8 mouse cellular contexts compared by ENCODE assay signal in the genomic region with DNA sequence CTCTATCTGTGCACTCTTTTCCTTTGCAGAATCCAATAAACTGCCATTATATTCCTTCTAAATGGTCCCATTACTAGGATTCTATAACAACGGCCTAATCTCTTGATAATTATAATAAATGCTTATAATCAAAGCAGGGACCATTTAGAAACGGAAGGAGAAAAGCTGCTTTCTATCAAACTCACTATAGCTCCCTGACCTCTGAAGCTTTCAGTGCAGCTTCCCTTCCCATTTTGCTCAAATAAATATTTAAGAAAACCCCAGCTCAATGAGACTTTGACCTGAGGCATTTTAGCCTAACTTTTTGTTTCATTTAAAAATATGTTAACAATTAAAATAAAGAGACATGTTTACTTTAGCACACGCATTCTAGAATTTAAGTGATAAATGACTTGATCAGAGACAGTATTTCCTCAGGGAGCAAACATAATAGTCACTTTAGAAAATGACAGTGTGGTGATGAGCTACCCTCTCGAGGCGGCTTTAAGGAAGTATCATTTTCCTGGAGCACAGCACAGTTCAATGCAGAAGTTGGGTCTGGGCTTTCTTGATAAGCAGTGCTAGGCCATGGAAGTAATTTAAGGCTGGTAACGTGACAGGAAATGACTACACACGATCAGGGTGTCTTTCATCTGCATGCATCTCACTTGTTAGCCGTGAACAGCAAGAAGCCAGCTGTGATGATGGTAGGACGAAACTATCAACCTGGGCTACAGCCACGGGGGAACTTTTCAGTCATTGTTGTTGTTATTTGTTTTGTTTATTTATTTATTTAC. TPM values are rescaled to one million over a fixed set of nuclear protein-coding genes. Genes with fewer than 3 reads are reported as not detected.
DNase-seq lines count a peak whose midpoint lies in the region; ATAC-seq lines count a peak whose summit lies in the region.
"Had no signal": no experiment of that assay in that cellular context is flagged by ENCODE, and none has a peak within 500 bp of the region (broad histone marks: within the 10 kb centered on the region; RNA-seq: fewer than 3 reads in every experiment).

No protein-coding gene starts in this region.

- 53% methylated on average over 10 of the region's 10 CpGs for WGBS in midbrain, embryonic 14.5 days
- 73% methylated on average over 10 of the region's 10 CpGs for WGBS in midbrain, embryonic 10.5 days
- WGBS in embryonic facial prominence, embryonic 10.5 days = 30% methylated on average over 10 of the region's 10 CpGs
- WGBS in kidney, embryonic 16.5 days = 34% methylated on average over 10 of the region's 10 CpGs

- no peaks in the 10 kb centered on the region for H3K9me3 ChIP-seq in midbrain, embryonic 14.5 days (ENCODE audit: control insufficient read depth, low read length)
- H3K9me3 ChIP-seq in midbrain, embryonic 10.5 days (replicated peaks) = no peaks in the 10 kb centered on the region
- H3K9me3 ChIP-seq in embryonic facial prominence, embryonic 10.5 days = no peaks in the 10 kb centered on the region
- no peaks in the 10 kb centered on the region for H3K9me3 ChIP-seq in kidney, embryonic 16.5 days (ENCODE audit: low read length)
- H3K9me3 ChIP-seq: heart, embryonic 15.5 days had no signal

- no peaks in the 10 kb centered on the region for H3K36me3 ChIP-seq in midbrain, embryonic 14.5 days (ENCODE audit: control insufficient read depth, insufficient read depth, low read length)
- H3K36me3 ChIP-seq in midbrain, embryonic 10.5 days = no peaks in the 10 kb centered on the region
- H3K36me3 ChIP-seq in embryonic facial prominence, embryonic 10.5 days (replicated peaks) = no peaks in the 10 kb centered on the region
- H3K36me3 ChIP-seq in kidney, embryonic 16.5 days (ENCODE audit: insufficient read depth, low read length) = no peaks in the 10 kb centered on the region
- H3K36me3 ChIP-seq: heart, embryonic 15.5 days had no signal

- H3K4me3 ChIP-seq in midbrain, embryonic 14.5 days (replicated peaks; ENCODE audit: low read depth, low read length) = no peak overlapping the region
- H3K4me3 ChIP-seq in midbrain, embryonic 10.5 days = no peak overlapping the region
- 0 out of 2 replicates have a peak overlapping the region, but pooled peaks have one; percentile 2 for H3K4me3 ChIP-seq in embryonic facial prominence, embryonic 10.5 days
- no peak overlapping the region for H3K4me3 ChIP-seq in kidney, embryonic 16.5 days (ENCODE audit: low read length)
- H3K4me3 ChIP-seq: heart, embryonic 15.5 days had no signal

- ATAC-seq in midbrain, embryonic 14.5 days (ENCODE audit: low FRiP score, low TSS enrichment) = no peak
- ATAC-seq in kidney, embryonic 16.5 days (ENCODE audit: low FRiP score, low TSS enrichment) = peak; percentile 59; the same call in 1 of the 2 replicates
- ATAC-seq in monocyte, adult 5-6 weeks (replicated peaks; ENCODE audit: insufficient number of reproducible peaks, low FRiP score, low TSS enrichment, poor library complexity, severe bottlenecking) = peak; percentile 66

- 0 out of 2 replicates have a peak overlapping the region, but pooled peaks have one; percentile 32 for H3K27ac ChIP-seq in midbrain, embryonic 14.5 days (replicated peaks; ENCODE audit: low read depth, low read length)
- no peak overlapping the region for H3K27ac ChIP-seq in midbrain, embryonic 10.5 days (replicated peaks)
- peak overlapping the region; percentile 19; the same call in 1 of the 2 replicates for H3K27ac ChIP-seq in embryonic facial prominence, embryonic 10.5 days (replicated peaks)
- no peak overlapping the region for H3K27ac ChIP-seq in kidney, embryonic 16.5 days (ENCODE audit: low read length)
- H3K27ac ChIP-seq: heart, embryonic 15.5 days had no signal

- DNase-seq in midbrain, embryonic 14.5 days = peak; percentile 20
- no peak for DNase-seq in midbrain, embryonic 10.5 days (ENCODE audit: low spot score)
- peak; percentile 49 for DNase-seq in embryonic facial prominence, embryonic 10.5 days (ENCODE audit: low spot score)
- DNase-seq in left cerebral cortex, adult 11 months (ENCODE audit: low spot score) = no peak
- no peak for DNase-seq in frontal cortex, postnatal 14 days (ENCODE audit: low spot score in 2 of 2)

- H3K4me1 ChIP-seq in midbrain, embryonic 14.5 days (ENCODE audit: control insufficient read depth, insufficient read depth, low read length) = peaks cover 10% of the 10 kb centered on the region
- H3K4me1 ChIP-seq in midbrain, embryonic 10.5 days = peaks cover 21% of the 10 kb centered on the region
- peaks cover 53% of the 10 kb centered on the region for H3K4me1 ChIP-seq in embryonic facial prominence, embryonic 10.5 days
- peaks cover 2% of the 10 kb centered on the region; the same call in 1 of the 2 replicates for H3K4me1 ChIP-seq in kidney, embryonic 16.5 days (ENCODE audit: insufficient read depth, low read length)
- H3K4me1 ChIP-seq: heart, embryonic 15.5 days had no signal

- H3K9ac ChIP-seq in midbrain, embryonic 14.5 days (replicated peaks; ENCODE audit: low read length) = no peak overlapping the region
- no peak overlapping the region for H3K9ac ChIP-seq in kidney, embryonic 16.5 days (replicated peaks; ENCODE audit: low read length)
- H3K9ac ChIP-seq: heart, embryonic 15.5 days had no signal

- no peak overlapping the region for H3K4me2 ChIP-seq in midbrain, embryonic 14.5 days (ENCODE audit: low read length)
- H3K4me2 ChIP-seq in kidney, embryonic 16.5 days (replicated peaks; ENCODE audit: low read depth, low read length) = no peak overlapping the region
- H3K4me2 ChIP-seq: heart, embryonic 15.5 days had no signal

- H3K27me3 ChIP-seq in midbrain, embryonic 14.5 days (ENCODE audit: control insufficient read depth, insufficient read depth, low read length) = no peaks in the 10 kb centered on the region
- H3K27me3 ChIP-seq in midbrain, embryonic 10.5 days (ENCODE audit: low read depth, poor library complexity, severe bottlenecking) = no peaks in the 10 kb centered on the region
- H3K27me3 ChIP-seq in embryonic facial prominence, embryonic 10.5 days (replicated peaks; ENCODE audit: low read depth, poor library complexity, severe bottlenecking) = no peaks in the 10 kb centered on the region
- no peaks in the 10 kb centered on the region for H3K27me3 ChIP-seq in kidney, embryonic 16.5 days (ENCODE audit: insufficient read depth, low read length)
- H3K27me3 ChIP-seq: heart, embryonic 15.5 days had no signal

RNA-seq across cellular contexts. Expression of gene Mab21l1, which starts 46.4 kb away (rescaled TPM):
- 218 and 237 TPM in 2 replicates for polyA plus RNA-seq in midbrain, embryonic 14.5 days (2014; fragmentation: Nextera tagmentation; extraction: Ambion mirVana)
- 33.1 and 47.5 TPM in 2 replicates for polyA plus RNA-seq in midbrain, embryonic 10.5 days (2016; fragmentation: Nextera tagmentation; extraction: Ambion mirVana)
- 55.1 and 62.6 TPM in 2 replicates for polyA plus RNA-seq in embryonic facial prominence, embryonic 10.5 days (2016; fragmentation: Nextera tagmentation; extraction: Ambion mirVana)
- 0.37 TPM in 2 replicates for polyA plus RNA-seq in kidney, embryonic 16.5 days (2015; fragmentation: Nextera tagmentation; extraction: Ambion mirVana)
- not detected in 3 replicates for total RNA-seq in monocyte, adult 5-6 weeks (2017)

Comparison
In these comparisons a context has a peak if more than half of its experiments do, and no peak if none do; other contexts are left out.
1. DNase-seq: peak in midbrain, embryonic 14.5 days (single experiment) and embryonic facial prominence, embryonic 10.5 days (single experiment); none in midbrain, embryonic 10.5 days (single experiment), left cerebral cortex, adult 11 months (single experiment) and frontal cortex, postnatal 14 days (0 of 2).
2. H3K27ac ChIP-seq: peak in midbrain, embryonic 14.5 days (single experiment) and embryonic facial prominence, embryonic 10.5 days (single experiment); none in midbrain, embryonic 10.5 days (single experiment) and kidney, embryonic 16.5 days (single experiment).
3. RNA of gene Mab21l1, which starts 46.4 kb away (polyA plus RNA-seq): 218 to 237 TPM in midbrain, embryonic 14.5 days, 55.1 to 62.6 TPM in embryonic facial prominence, embryonic 10.5 days and 33.1 to 47.5 TPM in midbrain, embryonic 10.5 days; 0.37 TPM in kidney, embryonic 16.5 days; every median in the first group is over 10 times any median in the second.